Mouse (Mus musculus) kidney, embryonic 14.5 days (tissue): Measurements from ENCODE around the gene Dnah8. TPM values are rescaled to one million over a fixed set of nuclear protein-coding genes. Genes with fewer than 3 reads are reported as not detected.

ENCODE experiments used
- ATAC-seq: fragments of 200-750 bp; cut with Nextera tagmentation; 2 replicates; pipeline ENCODE4 v1.8.0; 2017; ENCODE audit warnings: moderate number of reproducible peaks, mild to moderate bottlenecking, moderate TSS enrichment, moderate library complexity; ENCODE audit not compliant: low FRiP score, low TSS enrichment
- H3K27ac ChIP-seq: fragments of 300-500 bp; sonication (generic); 2 replicates; pipeline ENCODE4 v1.5.1; 2014; ENCODE audit warnings: low read depth, mild to moderate bottlenecking, low read length, moderate library complexity, mixed read lengths
- H3K27me3 ChIP-seq: fragments of 300-500 bp; sonication (generic); 2 replicates; pipeline ENCODE4 v1.6.1; 2014; ENCODE audit warnings: mild to moderate bottlenecking, low read length; ENCODE audit not compliant: control insufficient read depth, insufficient read depth
- H3K36me3 ChIP-seq: fragments of 300-500 bp; sonication (generic); 2 replicates; pipeline ENCODE4 v1.6.1; 2014; ENCODE audit warnings: low read length, mixed read lengths; ENCODE audit not compliant: control insufficient read depth, insufficient read depth
- H3K4me1 ChIP-seq: fragments of 300-500 bp; sonication (generic); 2 replicates; pipeline ENCODE4 v1.6.1; 2014; ENCODE audit warnings: low read length, mixed read lengths; ENCODE audit not compliant: control insufficient read depth, insufficient read depth
- H3K4me2 ChIP-seq: fragments of 300-500 bp; sonication (generic); replicated peaks from 2 replicates; pipeline ENCODE4 v1.6.1; 2014; ENCODE audit warnings: low read depth, mild to moderate bottlenecking, low read length
- H3K4me3 ChIP-seq: fragments of 300-500 bp; sonication (generic); 2 replicates; pipeline ENCODE4 v1.5.1; 2014; ENCODE audit warnings: mild to moderate bottlenecking, low read length
- H3K9ac ChIP-seq: fragments of 300-500 bp; sonication (generic); 2 replicates; pipeline ENCODE4 v1.6.1; 2014; ENCODE audit warnings: low read depth, mild to moderate bottlenecking, low read length, moderate library complexity
- H3K9me3 ChIP-seq: fragments of 300-500 bp; sonication (generic); 2 replicates; pipeline ENCODE4 v1.6.1; 2016; ENCODE audit warnings: low read length; ENCODE audit not compliant: control insufficient read depth
- WGBS: fragments of 180-500 bp; shearing (Covaris S2); extraction: QIAGEN DNeasy Blood & Tissue Kit; methylation state at CpG from one replicate; pipeline ENCODE4 v1.1.7; 2014; 5-methylcytosine and 5-hydroxymethylcytosine counted together
- polyA plus RNA-seq: library from polyadenylated mRNA; unstranded; fragments of >200 nt; fragmentation: Nextera tagmentation; extraction: Ambion mirVana; gene quantifications from 2 replicates; pipeline ENCODE4 v1.2.1, GENCODE M21; 2014

Gene Dnah8
- polyA plus RNA-seq, 1 experiment from 2014 or later = 0.61 TPM

DNA sequence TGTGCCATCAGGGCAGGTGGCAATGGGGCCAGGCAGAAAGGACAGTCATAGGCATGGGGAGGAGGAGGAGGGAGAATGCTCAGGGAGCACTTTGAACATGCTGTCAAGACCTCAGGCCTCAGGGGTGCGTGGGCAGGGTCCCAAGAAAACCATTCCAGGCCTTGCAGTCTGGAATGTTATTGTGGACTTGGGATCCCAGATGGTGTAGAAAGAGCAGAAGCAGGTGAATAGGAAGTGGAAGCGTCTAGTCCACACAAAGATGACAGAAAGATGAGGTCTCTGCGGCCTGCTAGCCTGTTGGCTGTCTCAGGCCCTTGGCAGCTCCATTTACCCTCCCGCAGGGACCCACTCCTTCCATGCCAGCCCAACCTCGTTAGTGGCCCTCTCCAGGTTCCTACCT lies 288.4 kb downstream of the Dnah8 start:
- Histone ChIP-seq H3K9ac (no peak overlapping the region), H3K9me3 (no peaks in the 10 kb centered on the region), H3K27ac (no peak overlapping the region), H3K4me2 (no peak overlapping the region), H3K4me1 (no peaks in the 10 kb centered on the region), H3K4me3 (no peak overlapping the region), H3K27me3 (peaks cover 9% of the 10 kb centered on the region), H3K36me3 (no peaks in the 10 kb centered on the region)
- ATAC-seq = no peak
- 57% methylated on average over 5 of the region's 5 CpGs for WGBS

DNA sequence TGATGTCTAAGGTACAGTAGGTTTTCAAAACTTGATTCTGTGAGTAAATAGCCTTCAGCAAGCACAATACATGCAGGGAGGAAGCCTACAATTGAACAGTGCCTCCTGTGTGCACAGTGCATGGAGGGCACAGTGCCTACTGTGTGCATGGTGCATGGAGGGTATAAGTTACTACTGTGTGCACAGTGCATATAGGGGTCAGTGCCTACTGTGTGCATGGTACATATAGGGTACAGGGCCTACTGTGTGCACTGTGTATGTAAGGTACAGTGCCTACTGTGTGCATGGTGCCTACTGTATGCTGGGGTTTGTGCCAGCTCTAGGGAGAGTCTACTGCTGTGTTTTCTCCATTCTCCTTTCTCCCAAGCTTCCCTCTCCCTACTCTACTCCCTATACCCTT lies 290.1 kb downstream of the Dnah8 start:
- Histone ChIP-seq H3K27ac (no peak overlapping the region), H3K4me2 (no peak overlapping the region), H3K36me3 (no peaks in the 10 kb centered on the region), H3K9ac (no peak overlapping the region), H3K9me3 (no peaks in the 10 kb centered on the region), H3K4me1 (no peaks in the 10 kb centered on the region), H3K27me3 (peaks cover 6% of the 10 kb centered on the region), H3K4me3 (no peak overlapping the region)
- no peak for ATAC-seq

DNA sequence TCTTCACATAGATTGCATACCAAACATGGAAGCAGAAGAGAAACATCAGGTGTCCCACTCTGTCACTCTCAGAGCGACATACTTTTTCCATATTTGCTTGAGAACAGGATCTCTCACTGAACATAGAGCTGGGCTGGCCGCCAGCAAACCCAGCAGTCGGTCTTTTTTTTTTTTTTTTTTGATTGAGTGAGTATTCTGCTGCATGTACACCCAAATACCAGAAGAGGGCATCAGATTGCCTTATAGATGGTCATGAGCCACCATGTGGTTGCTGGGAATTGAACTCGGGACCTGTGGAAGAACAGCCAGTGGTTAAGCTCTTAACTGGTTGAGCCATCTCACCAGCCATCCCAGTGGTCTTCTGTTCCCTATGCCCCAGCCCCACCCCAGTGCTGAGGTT lies 299.4 kb downstream of the Dnah8 start:
- H3K27ac ChIP-seq = no peak overlapping the region
- H3K36me3 ChIP-seq = no peaks in the 10 kb centered on the region
- no peak overlapping the region for H3K4me3 ChIP-seq
- no peak for ATAC-seq
- no peaks in the 10 kb centered on the region for H3K27me3 ChIP-seq
- 80% methylated on average over 4 of the region's 4 CpGs for WGBS
- H3K4me1 ChIP-seq = no peaks in the 10 kb centered on the region
- H3K9ac ChIP-seq = no peak overlapping the region
- no peaks in the 10 kb centered on the region for H3K9me3 ChIP-seq
- no peak overlapping the region for H3K4me2 ChIP-seq

Other genes with a start within 250 kb of the Dnah8 start
- gene Btbd9, start 47.9 kb upstream of the Dnah8 start, polyA plus RNA-seq = 34.1 and 52.5 TPM in 2 replicates
- 233 and 242 TPM in 2 replicates for gene Glo1, start 2.5 kb downstream of the Dnah8 start, polyA plus RNA-seq